Mouse (Mus musculus) MEL-GATA-1-ER (cell line): ENCODE data around the gene Exosc10.
A peak's percentile ranks its signal among the peaks of the same experiment; 100 is the strongest.

ENCODE experiments used
- DNase-seq: peaks from one replicate; pipeline ENCODE4 v3.0.0-alpha.2; 2012; ENCODE audit warnings: low read depth; ENCODE audit errors: extremely low read depth

Gene Exosc10

DNA sequence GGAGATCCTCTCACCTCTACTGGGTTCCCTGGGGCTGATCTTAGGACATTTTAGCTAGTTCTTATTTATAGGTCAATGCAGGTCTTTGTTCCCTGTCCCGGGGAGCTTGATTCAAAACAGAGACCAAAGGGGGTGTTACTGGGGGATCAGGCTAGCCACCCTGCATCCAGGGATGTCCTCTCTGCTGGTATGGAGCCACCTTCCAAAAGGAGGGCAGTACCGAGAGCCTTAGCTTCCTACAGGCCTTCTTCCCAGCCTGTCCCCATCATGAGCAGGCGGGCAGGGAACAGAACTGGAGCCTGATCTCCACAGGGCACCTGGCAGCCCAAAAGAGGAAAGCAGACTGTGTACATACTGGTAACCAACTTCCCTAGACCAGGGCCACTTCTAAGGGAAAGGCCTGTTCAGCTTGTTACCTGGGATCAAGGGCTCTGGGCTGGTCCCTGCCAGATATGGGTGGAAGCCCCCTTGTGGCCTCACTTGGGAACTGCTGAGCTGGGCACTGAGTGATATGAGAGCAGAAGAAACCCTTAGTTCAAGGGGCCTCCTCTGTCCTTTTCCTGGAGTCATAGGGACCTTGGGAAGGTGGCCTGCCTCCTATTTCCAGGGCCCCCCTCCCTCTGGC, 46.4 kb downstream of the Exosc10 start:
- DNase-seq: no peak

DNA sequence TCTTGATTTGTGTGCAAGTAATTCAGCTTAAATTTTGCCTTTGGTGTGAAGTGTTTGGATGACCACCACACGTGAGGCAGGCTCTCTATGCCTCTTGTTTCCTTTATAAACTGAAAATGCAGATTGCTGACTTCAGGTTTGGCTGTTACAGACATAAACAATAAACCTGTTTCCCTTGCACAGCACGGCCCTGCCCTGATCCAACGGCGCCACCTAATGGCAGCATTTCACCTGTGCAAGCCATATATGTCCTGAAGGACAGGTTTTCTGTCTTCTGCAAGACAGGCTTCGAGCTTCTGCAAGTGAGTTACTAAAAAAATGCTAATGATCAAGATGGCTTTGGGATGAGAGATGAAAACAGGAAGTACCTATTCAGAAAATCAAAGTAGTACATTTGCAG, 49.5 kb downstream of the Exosc10 start:
- DNase-seq: peak; percentile 44

- no peak for DNase-seq
These were observed 51.6 kb downstream of the Exosc10 start for GRCm38 (mm10) chr4:148609805-148610204.

DNA sequence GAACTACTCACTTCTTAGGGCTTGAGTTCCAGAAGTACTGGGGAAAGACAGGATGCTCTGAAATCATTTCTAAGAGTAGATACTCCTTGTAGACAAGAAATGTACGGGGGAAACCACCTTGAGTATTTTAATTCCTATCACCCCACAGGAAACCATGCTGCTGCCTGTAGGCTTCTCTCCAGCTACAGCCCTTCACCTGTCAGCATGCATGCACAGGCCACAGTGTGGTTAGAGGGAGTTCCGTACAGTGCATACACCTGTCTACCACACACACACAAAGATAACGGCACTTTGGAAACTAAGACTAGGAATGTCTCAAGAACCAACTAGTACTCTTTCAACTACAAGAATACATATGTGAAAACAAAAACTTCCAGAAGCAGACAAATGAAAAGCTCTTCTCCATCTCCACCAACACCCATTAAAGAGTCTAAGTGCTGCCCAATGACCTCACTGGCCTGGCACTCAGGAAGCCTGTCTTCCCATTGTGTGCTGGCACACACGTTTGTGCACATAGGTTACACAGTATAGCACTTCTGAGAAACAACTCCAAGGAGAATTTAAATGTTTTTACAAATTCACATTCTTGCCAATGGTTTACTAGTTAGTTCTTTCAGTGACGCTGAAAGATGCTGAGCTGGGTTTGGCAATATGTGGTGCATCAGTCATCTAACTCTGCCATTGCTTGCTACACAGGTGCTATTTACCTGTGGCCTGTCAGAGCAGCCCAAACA, 52.6 kb downstream of the Exosc10 start:
- DNase-seq: no peak

DNA sequence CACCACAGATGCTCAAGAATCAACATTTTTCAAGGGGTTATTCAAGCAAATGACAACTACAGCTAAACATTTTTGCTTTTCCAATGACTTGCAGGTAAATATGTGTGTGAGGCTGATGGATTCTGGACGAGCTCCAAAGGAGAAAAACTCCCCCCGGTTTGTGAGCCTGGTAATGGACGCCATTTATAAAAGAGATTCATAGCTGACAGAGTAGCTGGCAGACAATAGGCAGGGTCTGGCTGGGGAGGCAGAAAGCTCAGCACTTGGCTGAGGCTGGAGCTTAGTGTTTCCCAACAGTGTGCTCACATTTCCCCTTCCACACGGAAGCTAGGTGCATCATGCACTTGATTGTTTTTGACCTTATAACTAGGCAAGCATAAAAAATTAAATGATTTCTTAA, 54.3 kb downstream of the Exosc10 start:
- no peak for DNase-seq

GRCm38 (mm10) chr4:148613738-148614137, 55.5 kb downstream of the Exosc10 start:
- no peak for DNase-seq

GRCm38 (mm10) chr4:148619805-148620204, 61.6 kb downstream of the Exosc10 start:
- no peak for DNase-seq

DNA sequence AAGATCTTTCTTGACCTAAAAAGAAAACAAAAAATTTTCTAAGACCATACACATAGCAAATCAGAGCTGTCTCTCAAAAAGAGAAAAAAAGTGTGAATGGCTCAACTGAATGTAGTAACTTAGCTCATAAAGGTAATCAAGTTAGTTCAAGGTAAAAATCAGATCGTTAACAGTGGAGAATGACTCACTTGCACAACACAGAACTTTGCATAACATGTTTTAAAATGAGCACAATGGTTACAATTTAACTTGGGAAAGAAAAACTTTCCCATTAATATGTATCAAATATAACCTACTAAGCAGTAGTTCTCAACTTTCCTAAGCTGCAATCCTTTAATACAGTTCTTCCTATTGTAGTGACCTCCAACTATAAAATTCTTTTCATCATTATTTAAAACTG, 62.5 kb downstream of the Exosc10 start:
- DNase-seq: no peak

DNA sequence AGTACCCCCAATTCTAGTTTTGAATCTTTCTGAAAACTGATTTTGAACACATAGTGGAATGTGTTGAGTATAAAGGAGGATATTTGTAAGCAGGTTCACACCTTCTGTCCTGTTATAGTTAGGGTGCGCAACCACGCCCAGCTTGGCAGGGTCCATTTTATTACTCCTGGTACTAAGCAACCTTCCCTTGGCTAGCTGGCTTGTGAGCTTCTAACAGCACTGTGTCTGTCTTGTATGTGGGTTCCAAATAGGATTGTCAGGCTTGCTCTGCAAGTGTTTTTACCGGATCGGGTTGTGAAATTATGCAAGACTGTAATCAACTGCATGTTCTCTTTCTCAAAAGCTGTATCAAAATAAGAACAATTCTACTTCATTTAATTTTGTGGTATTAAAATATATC, 64.3 kb downstream of the Exosc10 start:
- DNase-seq: no peak

DNA sequence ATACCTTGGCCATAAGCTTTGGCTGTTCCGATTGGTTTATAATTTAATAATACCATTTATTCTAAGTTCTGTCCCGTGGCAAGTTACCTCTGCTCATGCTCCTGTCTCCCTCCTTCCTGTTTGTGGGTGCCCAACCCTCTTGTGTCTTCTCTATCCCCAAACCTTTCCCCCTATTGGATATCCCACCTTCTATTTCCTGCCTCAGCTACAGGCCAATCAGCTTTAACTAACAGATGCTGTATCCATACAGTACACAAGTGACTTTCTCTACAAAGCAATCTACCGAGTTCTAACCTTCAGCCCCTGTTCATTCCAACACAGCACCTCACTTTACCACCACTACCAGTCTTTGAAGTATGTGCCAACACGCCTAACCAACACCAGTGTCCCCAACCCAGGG, 65.4 kb downstream of the Exosc10 start:
- no peak for DNase-seq

GRCm38 (mm10) chr4:148625010-148625409, 66.8 kb downstream of the Exosc10 start:
- DNase-seq: no peak

- no peak for DNase-seq
These were observed 67.8 kb downstream of the Exosc10 start for GRCm38 (mm10) chr4:148625756-148626622.

DNA sequence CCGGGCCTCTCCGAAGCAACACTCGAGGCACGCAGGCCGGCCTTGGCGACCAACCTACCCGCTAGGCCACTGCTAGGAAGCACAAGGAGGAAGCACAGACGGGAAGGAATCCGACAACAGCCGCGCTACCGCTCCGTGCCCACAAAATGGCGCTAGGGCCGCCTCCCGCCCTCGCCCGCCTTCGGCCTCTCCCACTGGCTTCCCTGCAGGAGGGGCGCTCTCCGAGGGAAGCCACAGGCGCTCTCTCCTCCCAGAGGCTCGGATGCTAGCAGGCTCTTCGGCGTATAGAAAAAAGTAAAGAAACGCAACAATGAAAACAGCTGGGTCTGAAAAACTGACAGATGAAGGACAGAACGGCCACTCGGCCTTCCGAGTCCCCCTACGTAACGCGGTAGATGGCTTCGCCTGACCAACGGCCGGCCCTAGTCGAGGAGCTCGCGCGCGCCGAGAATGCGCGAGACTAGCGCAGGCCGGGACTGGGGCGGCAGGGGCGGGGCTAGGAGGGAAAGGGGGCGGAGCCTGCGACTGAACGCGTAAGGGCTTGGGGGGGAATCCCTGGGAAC, 68.5 kb downstream of the Exosc10 start, which contains the start of gene Tardbp:
Tardbp (minus strand) TSS at position 397 of the 563 bp plus-strand sequence.
- peak; percentile 70 for DNase-seq

GRCm38 (mm10) chr4:148627246-148627645, 69.0 kb downstream of the Exosc10 start:
- DNase-seq: no peak
